Mouse (Mus musculus) heart, postnatal 4 days (tissue): Measurements from ENCODE around the gene Ankle1. TPM values are rescaled to one million over a fixed set of nuclear protein-coding genes. Genes with fewer than 3 reads are reported as not detected.
A peak's percentile ranks its signal among the peaks of the same experiment; 100 is the strongest.

Experiments used
- DNase-seq: peaks from one replicate; pipeline ENCODE4 v3.0.0; 2021
- total RNA-seq, 2 experiments: library from RNA; stranded (reverse); gene quantifications; 2 replicates each; pipeline ENCODE4 v1.2.3; 2021

Ankle1 gene
- total RNA-seq, result 1 to 10 TPM; 9.8 TPM

DNA sequence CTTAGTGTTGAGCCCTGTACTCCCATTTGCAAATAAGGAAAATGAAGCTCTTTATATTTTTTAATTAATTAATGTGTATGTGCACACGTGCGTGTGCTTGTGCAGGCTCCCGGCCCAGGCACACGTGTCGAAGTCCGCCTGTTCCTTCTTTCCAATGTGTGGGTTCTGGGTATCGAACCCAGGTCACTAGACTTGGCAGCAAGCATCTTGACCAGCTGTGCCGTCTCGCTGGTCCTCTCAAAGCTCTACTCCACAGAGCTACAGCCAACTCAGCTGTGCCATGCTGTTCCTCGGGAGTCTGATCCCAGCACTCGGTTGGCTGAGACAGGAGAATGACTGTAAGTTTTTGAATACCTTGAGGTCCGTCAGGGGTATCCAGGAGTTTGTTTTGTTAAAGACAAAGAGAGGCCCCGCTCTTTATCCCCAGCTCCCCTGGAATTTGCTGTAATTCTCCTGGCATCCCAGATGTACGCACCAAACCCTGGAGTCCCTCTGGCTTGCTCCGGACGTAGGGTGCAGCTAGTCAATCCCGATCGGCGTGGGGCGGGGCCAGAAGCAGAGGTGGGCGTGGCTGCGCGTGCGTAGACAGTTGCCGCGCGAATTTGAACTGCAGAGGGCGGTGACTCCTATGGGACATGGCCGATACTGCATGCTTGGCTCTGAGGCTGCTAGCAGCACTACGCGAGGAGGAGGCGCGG, at the start of gene Ankle1:
Ankle1 (plus strand) TSS at position 610 of the 698 bp plus-strand sequence.
- DNase-seq, result peak; percentile 99

GRCm38 (mm10) chr8:71358026-71358425, 47.8 kb upstream of the Ankle1 start:
- no peak for DNase-seq

- peak; percentile 90 for DNase-seq
Measured at GRCm38 (mm10) chr8:71366771-71367528, 38.9 kb upstream of the Ankle1 start, which contains the start of gene Use1. Use1 (plus strand) TSS chr8:71366848.

- DNase-seq, result no peak
Measured at GRCm38 (mm10) chr8:71367529-71368176, 38.2 kb upstream of the Ankle1 start.

DNA sequence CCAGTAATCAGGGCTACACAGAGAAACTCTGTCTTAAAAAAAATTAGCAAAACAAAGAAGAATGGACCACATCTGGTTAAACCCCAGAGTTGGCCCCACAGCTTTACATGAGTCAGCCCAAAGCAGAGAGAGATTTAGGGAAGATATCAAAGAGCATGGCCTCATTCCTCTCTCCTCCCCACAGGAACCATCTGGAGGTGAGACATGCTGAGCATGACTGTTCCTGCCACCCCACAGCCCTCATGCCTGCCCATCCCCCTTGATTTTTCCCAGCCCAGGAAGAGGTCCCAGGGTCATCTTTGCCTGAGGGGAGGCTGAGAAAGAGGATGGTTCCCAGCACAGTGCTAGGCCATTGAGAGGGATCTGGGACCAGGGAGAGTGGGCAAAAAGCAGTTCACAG, 37.4 kb upstream of the Ankle1 start:
- no peak for DNase-seq

GRCm38 (mm10) chr8:71369040-71369718, 36.6 kb upstream of the Ankle1 start:
- no peak for DNase-seq

DNA sequence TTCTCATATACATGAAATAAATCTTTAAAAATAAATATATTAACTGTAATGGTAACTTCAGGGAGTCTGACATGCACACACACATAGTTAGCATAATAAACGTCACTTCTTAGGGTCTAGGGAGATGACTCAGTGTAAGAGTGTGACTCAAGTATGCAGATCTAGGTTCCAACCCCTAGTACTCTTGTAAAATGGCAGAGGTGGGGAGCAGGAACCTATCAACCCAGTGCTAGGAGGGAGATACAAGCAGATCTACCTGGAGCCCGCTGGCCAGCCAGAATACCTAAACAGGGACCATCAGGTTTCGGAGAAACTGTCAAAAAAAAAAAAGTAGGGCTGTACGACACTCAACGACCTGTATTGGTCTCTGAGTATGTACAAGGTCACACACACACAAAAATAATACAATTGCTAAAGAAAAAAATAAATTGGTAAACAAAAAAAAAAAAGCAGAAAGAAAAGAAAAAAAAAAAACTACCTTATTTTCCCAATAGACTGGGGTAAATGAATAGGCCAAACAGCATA, 35.0 kb upstream of the Ankle1 start:
- DNase-seq, result no peak

DNA sequence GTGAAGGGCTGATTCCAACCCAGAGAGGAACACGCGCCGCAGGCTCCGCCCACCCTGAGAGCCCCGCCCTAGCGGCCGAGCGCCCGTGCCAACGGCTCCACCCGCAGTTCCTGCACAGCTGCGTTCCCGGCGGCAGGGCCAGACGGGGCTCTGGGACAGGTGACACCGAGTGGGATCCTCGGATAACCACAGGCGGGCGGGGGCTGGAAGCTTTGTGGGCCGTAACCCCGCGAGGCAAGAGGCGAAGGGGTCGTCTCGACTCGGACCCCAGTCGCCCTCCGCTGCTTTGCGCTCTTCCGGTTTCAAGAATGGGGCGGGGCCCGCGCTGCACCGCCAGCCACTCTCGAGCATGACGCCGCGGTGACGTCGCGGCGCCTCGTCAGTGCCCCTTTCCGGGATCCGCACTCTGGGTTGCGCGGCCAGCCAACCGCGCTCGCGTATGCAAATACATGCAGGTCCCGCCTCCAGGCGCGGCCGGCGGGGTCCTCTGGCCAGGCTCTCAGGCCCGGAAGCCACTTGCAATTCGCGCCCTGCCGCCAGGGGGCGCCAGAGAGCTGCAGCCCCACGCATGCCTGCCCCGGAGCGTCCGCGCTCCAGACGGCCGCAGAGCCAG, 34.5 kb upstream of the Ankle1 start, which contains the start of gene Ocel1:
Ocel1 (plus strand) TSS at position 63 of the 613 bp plus-strand sequence.
- DNase-seq, result peak; percentile 97

- no peak for DNase-seq
Measured at GRCm38 (mm10) chr8:71372427-71372826, 33.4 kb upstream of the Ankle1 start.

DNA sequence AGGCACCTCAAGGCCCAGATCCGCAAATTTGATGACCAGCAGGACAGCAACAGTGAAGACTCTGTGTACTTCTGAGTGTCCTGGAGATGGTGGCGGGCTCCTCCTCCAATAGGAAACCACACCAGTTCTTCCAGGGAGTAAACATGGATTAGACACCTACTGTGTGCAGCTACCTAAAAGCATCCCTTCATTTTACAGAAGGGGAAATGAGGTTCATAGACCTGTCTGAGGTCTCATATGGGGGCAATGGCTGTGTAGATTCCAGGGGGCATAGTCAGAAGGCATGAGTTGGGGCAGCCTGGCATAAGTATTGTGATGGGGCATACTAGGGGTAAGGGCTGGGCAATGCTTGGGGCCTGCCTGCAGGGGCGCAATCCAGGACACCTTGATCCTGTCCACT, 32.8 kb upstream of the Ankle1 start:
- DNase-seq, result no peak

DNA sequence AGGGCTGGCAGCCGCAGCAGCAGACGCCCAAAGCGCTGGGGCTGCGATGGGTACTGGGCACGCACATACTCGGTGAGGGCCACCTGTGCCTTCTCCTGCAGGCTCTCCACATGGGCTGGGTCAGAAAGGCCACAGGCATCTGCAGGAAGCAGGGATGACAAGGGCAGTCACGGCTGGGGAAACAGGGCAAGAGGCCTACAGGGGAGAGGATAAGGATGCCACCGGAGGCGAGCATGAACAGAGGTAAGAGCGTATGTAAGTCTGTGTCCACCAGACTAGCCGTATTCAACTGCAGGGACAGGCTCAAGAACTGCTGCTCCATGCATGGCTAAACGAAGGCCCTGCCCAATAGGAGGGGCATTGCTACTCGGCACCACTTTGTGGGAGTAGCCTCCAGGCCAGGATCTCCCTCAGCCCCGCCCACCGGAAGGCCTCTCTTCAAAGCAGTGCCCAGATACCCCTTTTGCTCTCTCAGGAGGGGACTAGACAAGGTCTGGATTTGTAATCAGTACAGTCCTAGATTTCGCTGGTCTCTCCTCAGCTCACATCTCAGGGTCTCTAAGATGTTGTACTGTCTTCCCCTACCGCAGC, 31.1 kb upstream of the Ankle1 start:
- no peak for DNase-seq

- peak; percentile 66 for DNase-seq
Measured at GRCm38 (mm10) chr8:71375581-71376422, 30.0 kb upstream of the Ankle1 start.

DNA sequence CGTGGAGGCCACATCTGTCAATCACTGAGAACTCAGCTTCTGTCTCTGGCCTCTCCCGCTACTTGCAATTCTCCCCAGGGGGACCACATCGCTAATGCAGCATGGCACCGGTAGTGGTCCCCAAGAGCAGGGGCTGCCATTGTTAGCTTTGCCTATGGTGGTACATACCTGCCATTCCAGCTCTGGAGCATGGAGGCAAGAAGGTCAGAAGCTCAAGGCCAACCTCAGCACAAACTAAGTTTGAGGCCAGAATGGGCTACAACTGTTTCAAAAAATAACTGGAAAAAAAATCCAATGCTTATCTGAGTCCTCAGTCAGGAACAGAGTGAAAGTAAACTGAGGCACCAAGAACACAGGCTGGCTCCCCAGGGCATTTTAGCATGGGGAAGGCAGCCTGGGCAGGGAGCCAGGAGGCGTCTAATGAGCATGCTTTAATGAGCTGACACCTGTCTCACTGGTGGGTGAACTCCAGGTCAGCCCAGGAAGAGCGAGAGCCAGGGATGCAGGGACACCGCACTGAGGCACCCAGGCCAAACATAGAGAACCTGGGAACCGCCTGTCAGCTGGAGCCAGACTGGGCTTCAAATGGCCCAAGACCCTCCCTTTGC, 29.3 kb upstream of the Ankle1 start:
- no peak for DNase-seq

DNA sequence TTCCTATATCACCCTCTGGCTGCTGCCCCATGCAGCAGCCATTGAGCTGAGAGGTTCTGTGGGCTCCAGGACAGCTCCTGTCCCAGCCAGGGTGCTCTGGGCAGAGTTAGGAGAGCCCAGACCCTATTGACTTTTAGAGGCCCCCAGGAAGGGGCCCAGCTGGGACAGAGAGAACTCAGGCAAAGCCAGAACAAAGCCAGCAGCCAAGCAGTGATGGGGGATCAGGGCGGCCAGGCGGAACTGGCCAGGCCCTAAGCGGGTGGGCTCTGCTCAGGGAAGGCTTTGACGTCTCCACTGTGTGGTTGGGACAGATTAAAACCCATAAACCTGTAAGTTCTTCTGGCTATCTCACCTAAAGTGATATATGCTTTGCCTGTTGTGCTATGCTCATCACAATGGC, 26.8 kb upstream of the Ankle1 start:
- no peak for DNase-seq

- DNase-seq, result no peak
Measured at GRCm38 (mm10) chr8:71379512-71380075, 26.2 kb upstream of the Ankle1 start.

DNA sequence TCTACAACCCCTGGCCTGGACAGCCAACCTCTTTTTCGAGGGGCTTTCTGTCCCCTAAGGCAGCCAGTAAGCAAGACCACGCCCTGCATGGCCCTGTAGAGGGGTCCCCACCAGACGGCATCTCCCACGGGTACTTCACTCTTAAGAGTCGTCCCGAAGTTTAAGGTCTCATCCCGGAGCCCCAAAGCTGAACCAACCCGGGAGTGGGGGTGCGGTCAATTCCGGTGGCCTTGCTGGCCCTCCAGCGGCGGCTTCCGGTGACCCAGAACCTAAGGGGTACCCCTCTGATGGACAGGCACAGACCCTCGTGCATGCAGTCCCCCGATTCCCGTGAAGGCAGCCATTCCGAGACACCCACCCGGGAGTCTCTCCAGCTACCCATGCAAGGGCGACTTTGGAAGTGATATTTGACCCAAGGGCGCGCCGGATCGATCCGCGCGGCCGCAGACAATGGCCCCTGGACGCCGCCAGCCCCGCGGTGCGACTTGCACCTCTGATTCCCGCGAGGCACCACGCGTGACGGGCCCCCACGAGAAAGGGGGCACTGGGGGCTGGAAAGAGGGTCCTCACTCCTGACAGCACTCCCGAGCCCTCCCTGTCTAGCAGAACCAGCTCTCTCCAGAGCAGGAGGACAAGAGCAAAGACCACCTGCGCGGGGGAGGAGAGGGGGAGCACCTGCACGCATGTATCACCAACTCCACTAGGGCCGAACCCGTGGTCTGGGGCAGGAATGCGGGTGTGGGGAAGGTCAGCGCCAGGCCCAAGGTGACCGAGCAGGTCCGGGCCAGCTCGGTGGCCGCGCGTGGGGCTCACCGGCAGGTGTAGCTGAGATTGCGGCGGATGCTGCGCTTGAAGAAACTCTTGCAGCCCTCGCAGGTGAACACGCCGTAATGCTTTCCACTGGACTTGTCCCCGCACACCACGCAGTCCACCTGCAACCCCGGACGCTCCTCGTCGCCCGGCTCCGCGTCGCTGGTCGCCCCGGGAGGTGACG, 25.3 kb upstream of the Ankle1 start:
- DNase-seq, result no peak

- peak; percentile 83 for DNase-seq
Measured at GRCm38 (mm10) chr8:71381421-71381970, 24.3 kb upstream of the Ankle1 start, which contains the start of gene Nr2f6. Nr2f6 (minus strand) TSS chr8:71381960.
